Mouse (Mus musculus) midbrain, embryonic 12.5 days (tissue): ENCODE results near the gene Gm44. TPM values are rescaled to one million over a fixed set of nuclear protein-coding genes. Genes with fewer than 3 reads are reported as not detected.
"Not testable (repeated sequence)": the region's sequence is repeated elsewhere in the genome, so short reads cannot be mapped to it uniquely, and the experiment has no call there.

ENCODE experiments used
- ATAC-seq: fragments of 200-750 bp; cut with Nextera tagmentation; 2 replicates; pipeline ENCODE4 v1.8.0; 2017; ENCODE audit warnings: low read depth, moderate TSS enrichment, moderate library complexity; ENCODE audit not compliant: low FRiP score
- H3K27ac ChIP-seq: fragments of 300-500 bp; sonication (generic); replicated peaks from 2 replicates; pipeline ENCODE4 v1.5.1; 2016; ENCODE audit warnings: mild to moderate bottlenecking
- H3K27me3 ChIP-seq: fragments of 300-500 bp; sonication (generic); 2 replicates; pipeline ENCODE4 v1.6.1; 2016; ENCODE audit warnings: mild to moderate bottlenecking
- H3K36me3 ChIP-seq: fragments of 300-500 bp; sonication (generic); 2 replicates; pipeline ENCODE4 v1.6.1; 2016
- H3K4me1 ChIP-seq: fragments of 300-500 bp; sonication (generic); 2 replicates; pipeline ENCODE4 v1.6.1; 2016
- H3K4me2 ChIP-seq: fragments of 300-500 bp; sonication (generic); replicated peaks from 2 replicates; pipeline ENCODE4 v1.6.1; 2016; ENCODE audit warnings: mild to moderate bottlenecking, moderate library complexity
- H3K4me3 ChIP-seq: fragments of 300-500 bp; sonication (generic); 2 replicates; pipeline ENCODE4 v1.5.1; 2016; ENCODE audit warnings: mild to moderate bottlenecking
- H3K9ac ChIP-seq: fragments of 300-500 bp; sonication (generic); replicated peaks from 2 replicates; pipeline ENCODE4 v1.6.1; 2016; ENCODE audit warnings: mild to moderate bottlenecking, moderate library complexity
- H3K9me3 ChIP-seq: fragments of 300-500 bp; sonication (generic); 2 replicates; pipeline ENCODE4 v1.6.1; 2016; ENCODE audit warnings: mild to moderate bottlenecking
- WGBS: fragments of 180-500 bp; shearing (Covaris S2); methylation state at CpG from one replicate; pipeline ENCODE4 v1.1.7; 2016; 5-methylcytosine and 5-hydroxymethylcytosine counted together
- polyA plus RNA-seq: library from polyadenylated mRNA; unstranded; fragments of >200 nt; fragmentation: Nextera tagmentation; extraction: Ambion mirVana; gene quantifications from 2 replicates; pipeline ENCODE4 v1.2.1, GENCODE M21; 2016

Gm44 gene
- polyA plus RNA-seq, result not detected in 2 replicates

DNA sequence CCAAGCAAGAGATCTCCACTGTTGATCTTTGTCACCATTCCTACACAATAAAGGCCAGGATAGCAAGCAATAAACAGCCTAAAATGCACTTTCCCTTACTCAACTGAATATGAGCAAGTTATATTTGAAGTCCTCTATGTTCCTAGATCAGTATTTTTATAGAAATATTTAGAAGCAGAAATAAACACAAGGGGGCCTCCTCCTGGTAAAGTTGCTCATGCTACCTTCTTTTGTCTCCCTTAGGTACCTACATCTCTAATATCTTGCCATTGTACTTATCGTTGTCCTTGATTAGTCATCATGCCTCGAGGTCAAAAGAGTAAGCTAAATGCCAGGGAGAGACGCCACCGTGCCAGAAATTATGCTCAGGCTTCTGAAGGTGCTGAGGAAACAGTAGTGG, at the start of gene Gm44:
TSS of gene Gm44 (plus strand) at position 301 of the 400 bp plus-strand sequence.
- Histone ChIP-seq H3K27me3 (no peaks in the 10 kb centered on the region), H3K36me3 (no peaks in the 10 kb centered on the region), H3K4me1 (no peaks in the 10 kb centered on the region), H3K4me3 (no peak within 1 kb of the TSS), H3K9me3 (no peaks in the 10 kb centered on the region), H3K4me2 (no peak within 1 kb of the TSS), H3K27ac (no peak within 1 kb of the TSS), H3K9ac (no peak within 1 kb of the TSS)
- ATAC-seq, result no peak
- 88% methylated on average over 4 of the region's 4 CpGs for WGBS

DNA sequence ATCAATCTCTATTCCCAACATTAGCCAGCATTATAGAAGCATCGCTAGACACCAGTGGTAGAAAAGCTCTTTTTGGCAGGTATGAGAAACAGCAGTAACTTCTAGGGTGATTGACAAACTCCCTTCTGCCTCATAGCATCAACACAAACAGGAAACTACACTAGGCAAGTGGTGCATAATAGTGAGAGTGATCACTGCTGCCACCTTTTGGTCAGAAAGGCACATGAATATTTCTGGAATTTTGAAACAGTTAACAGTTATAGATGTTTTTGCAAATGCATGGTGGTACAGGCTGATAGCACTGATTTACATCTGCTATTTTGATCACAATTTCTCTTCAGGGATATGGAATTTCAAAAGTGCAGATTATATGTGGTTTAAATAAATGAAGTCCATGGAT, 36.0 kb downstream of the Gm44 start:
- Histone ChIP-seq H3K27me3 (no peaks in the 10 kb centered on the region), H3K27ac (no peak overlapping the region), H3K4me3 (no peak overlapping the region), H3K4me2 (no peak overlapping the region), H3K9me3 (no peaks in the 10 kb centered on the region), H3K9ac (no peak overlapping the region), H3K36me3 (no peaks in the 10 kb centered on the region), H3K4me1 (no peaks in the 10 kb centered on the region)
- no peak for ATAC-seq
- 63% methylated on average over 1 of the region's 1 CpGs for WGBS

DNA sequence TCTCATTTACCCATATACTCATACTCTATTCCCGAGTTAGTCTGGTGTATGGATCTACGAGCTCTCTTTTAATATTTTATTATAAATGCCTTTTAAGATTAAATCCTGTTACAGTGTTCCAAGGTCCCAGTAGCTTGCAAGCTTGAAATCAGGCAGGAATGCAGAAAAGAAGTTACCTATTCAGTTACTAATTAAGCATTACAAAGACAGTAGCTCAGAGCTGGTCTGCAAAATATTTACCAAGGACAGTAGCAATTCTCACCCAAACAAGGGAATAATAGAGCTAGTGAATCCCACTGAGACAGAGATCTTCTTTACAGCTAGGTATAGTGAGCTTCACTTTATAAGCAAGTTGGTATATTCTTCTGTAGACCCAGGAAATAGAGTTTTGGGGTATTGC, 46.3 kb downstream of the Gm44 start:
- not testable (repeated sequence) for H3K4me2 ChIP-seq, H3K36me3 ChIP-seq, H3K4me3 ChIP-seq, H3K9ac ChIP-seq, H3K27me3 ChIP-seq, ATAC-seq, H3K9me3 ChIP-seq, H3K4me1 ChIP-seq, H3K27ac ChIP-seq
- WGBS, result 67% methylated on average over 2 of the region's 2 CpGs
